Mouse (Mus musculus) gastrocnemius, adult 2 months (tissue): Measurements from ENCODE around the gene Hexb. TPM values are rescaled to one million over a fixed set of nuclear protein-coding genes. Genes with fewer than 3 reads are reported as not detected.

Experiments
- DNase-seq: peaks from one replicate; pipeline ENCODE4 v3.0.0; 2022
- H3K27ac ChIP-seq: fragments of 200-600 bp; 2 replicates; pipeline ENCODE4 v1.8.1; 2022; ENCODE audit warnings: mild to moderate bottlenecking
- H3K4me3 ChIP-seq: fragments of 200-600 bp; 2 replicates; pipeline ENCODE4 v1.8.1; 2022; ENCODE audit warnings: mild to moderate bottlenecking, moderate library complexity
- CTCF ChIP-seq: fragments of 200-600 bp; IDR thresholded peaks from 2 replicates; pipeline ENCODE4 v1.8.1; 2022; ENCODE audit warnings: antibody characterized with exemption, mild to moderate bottlenecking, moderate library complexity
- intact Hi-C: fragments of 180-260 bp; cut with DNase I; formaldehyde crosslinking; loops from one replicate; pipeline ENCODE4 v1.15.1; 2025
- total RNA-seq, 2 experiments: library from RNA; stranded (reverse); gene quantifications; 2 replicates each; pipeline ENCODE4 v1.2.3; 2021

The Hexb gene
- total RNA-seq, 2 experiments from 2014 or later = 7.6 to 10.9 TPM

DNA sequence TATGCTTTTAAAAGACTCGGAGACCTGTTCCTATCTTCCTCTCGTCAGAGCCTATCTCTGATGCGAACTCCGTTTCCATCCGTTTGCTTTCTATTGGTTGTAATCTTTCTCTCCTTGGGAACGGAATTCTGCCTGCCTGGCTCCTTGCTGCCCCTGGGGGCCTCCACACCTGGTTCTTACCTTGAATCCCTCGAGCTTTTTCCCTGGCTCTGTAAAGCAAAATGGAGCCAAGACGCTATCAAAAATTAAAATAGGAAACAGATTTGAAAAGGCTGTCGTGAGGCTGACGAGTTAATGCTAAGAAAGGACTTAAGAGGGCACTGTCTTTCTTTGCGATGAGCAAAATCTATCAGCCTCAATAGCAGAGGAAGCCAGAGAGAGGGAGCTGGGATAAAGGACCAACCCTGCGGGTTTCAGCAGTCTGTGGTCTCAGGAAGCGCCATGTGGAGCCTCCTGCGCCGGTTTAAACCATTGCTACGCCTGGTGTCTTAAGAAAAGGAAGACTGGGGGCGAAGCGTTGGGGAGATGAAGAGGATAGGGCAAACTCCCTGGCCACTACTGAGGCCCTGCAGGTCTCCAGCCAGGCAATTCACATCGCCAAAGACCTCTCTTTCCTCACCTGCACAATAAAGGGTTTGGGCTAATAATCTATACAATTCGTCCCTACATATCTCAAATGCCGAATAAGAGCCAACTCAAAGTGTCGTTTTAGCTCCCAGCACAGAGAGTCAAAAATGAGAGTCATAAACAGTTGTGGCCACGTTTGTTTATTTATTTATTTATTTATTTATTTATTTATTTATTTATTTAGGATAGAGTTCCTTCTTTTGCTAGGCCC, 41.4 kb upstream of the Hexb start:
- peak overlapping the region; percentile 17 for H3K4me3 ChIP-seq
- no peak for DNase-seq
- TF ChIP-seq CTCF = peak; percentile 61
- peak overlapping the region; percentile 44 for H3K27ac ChIP-seq
- intact Hi-C loops = loop anchor here (5.0 to 10.0 kb wide), 3 partner anchors 68 to 368 kb away; no protein-coding TSS in a partner anchor

DNA sequence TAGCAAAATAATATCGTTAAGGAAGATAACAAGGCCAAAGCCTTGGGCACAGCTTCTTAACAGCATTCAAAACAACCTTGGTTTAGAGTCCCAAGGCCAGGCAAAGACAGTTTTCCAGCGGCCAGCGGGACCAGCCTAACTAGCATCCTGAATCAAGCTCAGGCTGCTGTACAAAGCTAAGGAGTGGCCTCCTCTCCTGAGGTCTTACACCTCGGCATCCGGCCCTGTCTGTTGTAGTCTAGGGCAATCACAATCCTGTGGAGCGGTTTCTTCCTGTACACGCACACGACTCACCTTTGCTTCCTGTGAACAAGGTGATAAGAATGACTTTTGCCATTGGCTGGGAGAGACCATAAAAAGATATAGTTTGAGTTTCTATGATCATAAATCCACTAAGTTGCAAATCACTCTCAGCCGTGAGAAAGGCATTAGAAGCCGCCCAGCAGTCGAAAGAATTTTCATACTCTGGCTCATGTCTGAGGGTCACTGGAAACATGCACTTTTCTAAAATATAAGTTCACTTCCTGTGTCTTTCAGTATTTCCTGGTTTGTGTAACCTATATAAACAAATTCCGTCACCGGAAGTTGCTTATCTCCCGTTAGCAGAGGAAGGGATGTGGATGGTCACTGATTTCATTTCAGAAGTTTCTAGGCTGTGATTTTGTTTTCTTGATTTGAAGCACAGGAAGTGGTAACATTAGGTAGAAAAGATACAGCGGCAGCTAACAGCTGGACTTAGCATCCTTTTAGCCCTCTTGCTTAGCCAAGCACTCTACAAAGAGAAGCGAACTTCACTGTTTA, 40.2 kb upstream of the Hexb start:
- Histone ChIP-seq H3K4me3 (no peak overlapping the region), H3K27ac (no peak overlapping the region)
- intact Hi-C loops = loop anchor here (5.0 kb wide), 1 partner anchor 369 kb away; no protein-coding TSS in a partner anchor
- no peak for TF ChIP-seq CTCF
- no peak for DNase-seq

DNA sequence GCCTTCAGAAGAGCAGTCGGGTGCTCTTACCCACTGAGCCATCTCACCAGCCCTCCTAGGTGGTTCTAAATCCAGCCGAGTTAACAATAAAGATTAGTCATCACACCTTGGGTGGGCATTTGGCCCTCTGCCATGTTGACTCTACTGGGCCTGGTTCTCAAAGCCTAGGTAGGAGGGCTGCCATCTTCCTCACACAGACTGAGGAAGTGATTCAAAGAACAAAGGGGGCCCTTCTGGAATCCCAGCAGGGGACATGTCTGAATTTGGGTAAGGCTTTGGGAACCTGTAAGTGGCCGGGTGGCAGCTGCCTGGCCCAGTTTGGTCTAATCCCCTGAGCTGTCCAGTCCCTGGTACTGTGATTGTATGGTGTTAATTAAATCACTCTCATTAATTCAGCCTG, 39.5 kb upstream of the Hexb start:
- DNase-seq = no peak
- intact Hi-C loops = loop anchor here (5.0 kb wide), 1 partner anchor 370 kb away; no protein-coding TSS in a partner anchor
- no peak overlapping the region for H3K4me3 ChIP-seq
- H3K27ac ChIP-seq = no peak overlapping the region
- no peak for TF ChIP-seq CTCF

DNA sequence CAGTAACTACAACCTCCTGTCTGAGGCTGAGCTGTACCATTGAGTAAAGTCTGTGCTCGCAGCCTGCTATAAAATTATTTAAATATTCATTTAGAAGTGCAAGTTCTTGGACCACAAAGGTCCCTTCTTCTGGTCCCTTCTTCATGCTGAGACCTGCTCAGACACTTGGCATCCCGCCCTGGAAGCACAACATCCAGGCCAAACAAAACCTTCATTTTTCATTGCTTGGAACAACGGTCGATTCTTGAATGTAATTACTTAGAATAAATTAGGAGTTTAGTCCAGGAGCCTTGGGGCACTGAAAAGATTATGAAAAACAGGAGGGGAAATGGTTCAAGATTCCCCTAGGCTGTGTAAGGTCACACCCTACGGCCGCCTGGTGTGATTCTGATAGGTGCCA, 37.8 kb upstream of the Hexb start:
- intact Hi-C loops = loop anchor here (1.0 to 5.0 kb wide), 2 partner anchors 371 to 702 kb away; no protein-coding TSS in a partner anchor
- TF ChIP-seq CTCF = no peak
- Histone ChIP-seq H3K27ac (no peak overlapping the region), H3K4me3 (no peak overlapping the region)
- no peak for DNase-seq

DNA sequence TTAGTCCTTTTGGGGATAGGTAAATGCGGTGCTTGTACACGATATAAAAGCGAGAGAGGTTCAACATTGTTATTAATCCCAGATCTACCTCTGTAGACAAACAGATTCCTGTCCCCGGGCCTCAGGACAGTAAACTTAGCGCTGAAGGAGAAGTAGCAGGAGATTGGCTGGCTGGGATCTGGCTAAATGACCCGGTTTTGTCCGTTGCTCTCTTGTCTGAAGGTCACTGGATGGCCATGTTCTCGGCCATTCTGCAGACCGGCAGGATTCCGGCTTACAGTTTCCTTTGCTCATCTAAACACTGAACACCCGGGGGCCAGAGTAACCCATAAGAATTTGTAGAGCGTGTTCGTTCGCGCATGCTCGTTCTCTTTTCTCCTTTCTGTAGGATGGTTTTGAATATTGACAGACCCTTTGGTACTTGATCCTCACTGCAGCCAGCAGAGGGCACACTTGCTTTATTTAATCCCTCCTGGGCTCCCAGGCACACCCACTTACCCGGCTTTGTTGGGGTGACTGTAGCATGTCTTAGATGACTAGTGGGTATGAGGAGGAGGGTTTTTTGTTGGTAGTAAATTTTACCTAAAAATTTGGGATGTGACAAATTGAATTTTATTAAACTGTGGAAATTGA, 36.7 kb upstream of the Hexb start:
- intact Hi-C loops = loop anchor here (1.0 to 5.0 kb wide), 3 partner anchors 372 to 807 kb away; no protein-coding TSS in a partner anchor
- peak; percentile 88 for TF ChIP-seq CTCF
- no peak overlapping the region for H3K27ac ChIP-seq
- peak; percentile 86 for DNase-seq
- 0 out of 2 replicates have a peak overlapping the region, but pooled peaks have one; percentile 9 for H3K4me3 ChIP-seq

DNA sequence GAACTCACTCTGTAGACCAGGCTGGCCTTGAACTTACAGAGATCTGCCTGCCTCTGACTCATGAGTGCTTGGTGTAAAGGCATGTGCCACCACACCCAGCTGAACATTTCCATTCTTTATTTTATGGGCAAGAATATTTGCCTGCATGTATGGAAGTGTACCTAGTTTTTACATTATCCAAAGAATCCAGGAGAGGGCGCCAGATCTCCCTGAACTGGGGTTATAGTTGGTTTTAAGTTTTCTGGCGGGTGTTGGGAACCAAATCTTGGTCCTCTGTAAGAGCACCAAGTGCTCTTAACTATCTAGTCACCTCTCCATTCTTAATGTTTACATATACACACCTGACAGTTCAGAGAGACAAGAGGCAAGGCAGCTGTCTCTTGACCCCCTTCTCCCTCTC, 34.9 kb upstream of the Hexb start:
- DNase-seq = no peak
- intact Hi-C loops = loop anchor here (5.0 kb wide), 1 partner anchor 809 kb away; no protein-coding TSS in a partner anchor
- peak; percentile 42 for TF ChIP-seq CTCF
- Histone ChIP-seq H3K4me3 (no peak overlapping the region), H3K27ac (no peak overlapping the region)

DNA sequence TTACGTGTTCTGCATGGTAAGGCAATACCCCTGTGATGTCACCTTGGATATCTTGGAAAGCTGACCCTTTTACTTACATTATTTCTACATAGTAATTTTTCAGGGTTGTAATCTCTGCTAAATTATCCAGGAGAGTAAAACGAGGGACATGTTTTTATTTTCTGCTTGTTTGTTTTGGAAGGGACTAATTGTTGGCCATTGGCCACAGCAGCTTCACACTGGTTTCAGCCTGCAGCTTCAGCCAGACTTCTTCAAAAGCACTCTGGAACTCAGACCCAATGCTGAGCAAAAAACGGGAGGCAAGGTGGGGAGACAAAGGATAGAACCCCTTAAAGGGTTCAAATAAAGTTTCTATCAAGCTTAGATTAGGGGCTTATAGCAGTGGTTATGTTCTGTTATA, 31.9 kb upstream of the Hexb start:
- no peak for TF ChIP-seq CTCF
- H3K27ac ChIP-seq = no peak overlapping the region
- DNase-seq = no peak
- intact Hi-C loops = loop anchor here (5.0 kb wide), 1 partner anchor 812 kb away; no protein-coding TSS in a partner anchor
- H3K4me3 ChIP-seq = no peak overlapping the region

DNA sequence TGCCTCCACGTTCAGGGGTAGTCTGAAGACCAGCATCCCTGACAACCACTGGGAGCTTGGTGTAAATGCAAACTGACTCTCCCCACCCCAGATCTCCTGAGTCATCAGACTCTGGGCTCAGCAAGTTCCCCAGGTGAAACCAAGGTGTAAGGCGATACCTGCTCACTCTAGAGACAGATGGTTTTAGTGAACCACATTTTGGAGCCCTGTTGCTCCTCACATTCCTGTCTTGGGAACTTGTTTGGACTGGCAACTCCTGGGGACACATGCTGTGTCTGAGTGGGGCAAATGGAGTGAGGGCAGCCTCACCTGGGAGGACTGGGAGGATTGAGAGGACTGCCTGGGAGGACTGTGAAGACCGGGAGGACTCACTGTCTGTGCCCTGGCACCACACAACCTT, 29.6 kb upstream of the Hexb start:
- DNase-seq = no peak
- Histone ChIP-seq H3K27ac (no peak overlapping the region), H3K4me3 (no peak overlapping the region)
- TF ChIP-seq CTCF = no peak
- intact Hi-C loops = no loop called here

DNA sequence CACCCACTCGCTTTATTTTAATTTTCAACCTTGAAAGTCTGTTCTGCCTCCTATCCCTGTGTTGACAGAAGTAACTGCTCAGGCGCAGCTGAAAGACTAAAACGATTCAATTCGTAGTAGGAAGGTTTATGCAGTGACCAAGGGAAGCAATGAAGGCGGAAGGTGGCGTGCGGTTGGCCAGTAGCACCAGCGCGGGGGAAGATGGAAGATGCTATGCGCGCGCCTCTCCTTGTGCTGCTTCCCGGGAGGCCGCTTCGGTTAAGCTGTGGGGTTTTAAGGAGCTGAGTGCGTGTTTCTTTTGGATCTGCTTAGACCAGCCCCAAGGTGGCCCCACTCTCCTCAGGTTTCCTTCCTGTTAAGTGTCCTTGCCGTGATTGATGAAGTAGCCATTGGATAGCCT, 27.0 kb upstream of the Hexb start:
- intact Hi-C loops = no loop called here
- no peak for DNase-seq
- Histone ChIP-seq H3K27ac (no peak overlapping the region), H3K4me3 (no peak overlapping the region)
- TF ChIP-seq CTCF = no peak

DNA sequence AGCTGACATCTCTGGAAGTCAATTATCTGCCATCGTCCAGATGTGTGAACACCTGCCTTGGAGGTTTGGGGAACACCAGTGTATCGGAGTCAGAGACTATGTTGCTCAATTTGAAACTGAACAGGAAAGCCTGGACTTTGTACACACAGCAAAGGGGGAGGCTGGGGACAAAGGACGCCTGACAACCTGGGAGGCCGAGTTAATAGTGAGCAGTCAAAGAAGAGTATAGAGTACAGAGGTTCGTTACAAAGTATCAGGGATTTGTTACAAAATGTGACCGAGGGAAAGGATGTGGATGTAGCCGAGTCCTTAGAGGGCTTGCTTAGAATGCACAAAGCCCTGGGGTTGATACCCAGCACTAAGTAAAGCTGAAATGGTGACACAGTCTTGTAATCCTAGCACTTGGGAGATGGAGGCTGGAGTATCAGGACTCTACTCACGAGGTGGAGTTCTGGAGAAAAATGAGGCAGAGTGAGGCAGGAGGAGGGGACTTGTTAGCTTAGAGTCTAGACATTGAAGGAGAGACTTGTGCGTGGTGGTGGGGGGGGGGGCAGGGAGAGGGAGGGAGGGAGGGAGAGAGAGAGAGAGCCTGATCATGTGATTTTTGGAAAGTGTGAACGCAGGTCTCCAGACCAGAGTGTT, 26.3 kb upstream of the Hexb start:
- no peak for DNase-seq
- intact Hi-C loops = no loop called here
- H3K4me3 ChIP-seq = no peak overlapping the region
- no peak for TF ChIP-seq CTCF
- no peak overlapping the region for H3K27ac ChIP-seq

DNA sequence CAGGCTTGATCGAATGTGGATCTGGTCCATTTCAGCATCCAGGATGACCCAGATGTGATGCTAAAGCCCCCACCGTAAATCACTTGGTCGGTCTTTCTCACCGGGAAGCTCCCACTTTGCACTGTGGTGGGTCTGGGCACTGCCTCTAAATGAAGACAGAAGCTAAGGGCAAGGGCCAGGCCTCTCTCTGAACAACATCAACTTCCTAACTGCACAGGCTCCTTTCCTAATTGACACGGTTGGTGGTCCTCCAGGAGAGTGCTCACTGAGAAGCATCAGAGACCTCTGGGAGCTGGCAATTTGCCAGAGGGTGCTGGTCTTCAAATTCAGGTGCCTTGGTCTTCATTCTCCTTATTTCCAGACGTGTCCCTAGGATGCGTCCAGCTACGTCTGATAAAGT, 25.7 kb upstream of the Hexb start:
- no peak for DNase-seq
- TF ChIP-seq CTCF = no peak
- Histone ChIP-seq H3K27ac (no peak overlapping the region), H3K4me3 (no peak overlapping the region)
- intact Hi-C loops = no loop called here

DNA sequence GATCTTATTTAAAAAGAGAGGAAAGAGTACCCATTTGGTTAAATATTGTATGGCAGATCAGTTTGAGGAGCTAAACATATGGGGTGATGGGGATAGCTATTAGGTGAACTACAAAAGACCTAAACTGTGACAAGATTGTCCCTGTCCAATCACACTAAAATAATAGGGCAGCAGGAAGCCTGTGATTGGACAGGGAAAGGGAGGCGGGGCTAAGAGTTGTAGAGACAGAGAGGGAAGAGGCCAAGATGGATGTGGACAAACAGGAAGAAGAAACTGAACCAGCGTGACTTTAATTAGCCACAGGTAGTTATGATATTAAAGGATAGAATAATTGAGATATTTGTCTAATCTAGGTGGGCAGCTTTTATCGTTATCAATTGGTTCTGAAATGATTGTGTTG, 21.9 kb upstream of the Hexb start:
- no peak for DNase-seq
- Histone ChIP-seq H3K27ac (no peak overlapping the region), H3K4me3 (no peak overlapping the region)
- intact Hi-C loops = no loop called here
- no peak for TF ChIP-seq CTCF
